Mouse (Mus musculus): ENCODE results near the gene Gpn3. TPM values are rescaled to one million over a fixed set of nuclear protein-coding genes. Genes with fewer than 3 reads are reported as not detected.
A peak's percentile ranks its signal among the peaks of the same experiment; 100 is the strongest.

Gene Gpn3
- polyA plus RNA-seq, 1 experiment = 46.5 TPM

- H3K27me3 ChIP-seq (ENCODE audit: control insufficient read depth, insufficient read depth, low read length) = no peaks in the 10 kb centered on the region
- DNase-seq = no peak
- no peak overlapping the region for H3K27ac ChIP-seq (ENCODE audit: insufficient read depth, low read length)
- no peak for TF ChIP-seq POLR2A (IDR thresholded peaks at IDR 0.05; ENCODE audit: borderline replicate concordance, insufficient read depth, low read length)
- no peak for TF ChIP-seq CTCF (IDR thresholded peaks at IDR 0.05; ENCODE audit: borderline replicate concordance, insufficient read depth, low read depth, low read length)
- H3K4me1 ChIP-seq (ENCODE audit: control insufficient read depth, insufficient read depth, low read length) = peaks cover 4% of the 10 kb centered on the region
- 90% methylated on average over 7 of the region's 7 CpGs for WGBS
- H3K4me3 ChIP-seq (replicated peaks; ENCODE audit: insufficient read depth, low read depth, low read length) = no peak overlapping the region
Observed at GRCm38 (mm10) chr5:122336554-122337294, 35.0 kb upstream of the Gpn3 start.

DNA sequence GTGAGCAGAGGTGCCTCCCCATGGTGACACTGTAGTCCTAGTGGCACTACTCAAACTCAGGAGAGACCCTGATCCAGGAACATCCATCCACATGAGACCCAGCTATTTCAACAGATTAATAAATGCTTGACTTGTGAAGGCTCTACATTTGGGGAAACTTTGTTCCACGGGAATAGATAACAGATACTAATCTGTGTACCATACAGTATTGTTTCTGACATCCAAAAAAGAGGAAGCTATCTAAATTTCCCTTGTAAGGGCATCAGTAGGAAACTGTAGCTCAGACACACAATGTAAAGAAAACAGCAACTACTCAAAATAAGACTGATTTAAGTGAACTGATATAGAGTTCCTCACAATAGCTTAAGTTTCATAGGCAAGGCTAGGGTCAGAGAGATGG is 28.8 kb upstream of the Gpn3 start:
- H3K27ac ChIP-seq (ENCODE audit: insufficient read depth, low read length) = no peak overlapping the region
- H3K4me1 ChIP-seq (ENCODE audit: control insufficient read depth, insufficient read depth, low read length) = no peaks in the 10 kb centered on the region
- DNase-seq = no peak
- no peak for TF ChIP-seq CTCF (IDR thresholded peaks at IDR 0.05; ENCODE audit: borderline replicate concordance, insufficient read depth, low read depth, low read length)
- TF ChIP-seq POLR2A (IDR thresholded peaks at IDR 0.05; ENCODE audit: borderline replicate concordance, insufficient read depth, low read length) = no peak
- no peaks in the 10 kb centered on the region for H3K27me3 ChIP-seq (ENCODE audit: control insufficient read depth, insufficient read depth, low read length)
- WGBS = 88% methylated on average over 1 of the region's 1 CpGs
- H3K4me3 ChIP-seq (replicated peaks; ENCODE audit: insufficient read depth, low read depth, low read length) = no peak overlapping the region

- 45% methylated on average over 7 of the region's 7 CpGs for WGBS
- H3K4me1 ChIP-seq (ENCODE audit: control insufficient read depth, insufficient read depth, low read length) = no peaks in the 10 kb centered on the region
- H3K27me3 ChIP-seq (ENCODE audit: control insufficient read depth, insufficient read depth, low read length) = no peaks in the 10 kb centered on the region
- H3K27ac ChIP-seq (ENCODE audit: insufficient read depth, low read length) = no peak overlapping the region
- TF ChIP-seq CTCF (IDR thresholded peaks at IDR 0.05; ENCODE audit: borderline replicate concordance, insufficient read depth, low read depth, low read length) (no peak), POLR2A (IDR thresholded peaks at IDR 0.05; ENCODE audit: borderline replicate concordance, insufficient read depth, low read length) (no peak)
- H3K4me3 ChIP-seq (replicated peaks; ENCODE audit: insufficient read depth, low read depth, low read length) = no peak overlapping the region
- no peak for DNase-seq
Observed at GRCm38 (mm10) chr5:122343768-122344167, 27.9 kb upstream of the Gpn3 start.

GRCm38 (mm10) chr5:122344260-122344659 is 27.4 kb upstream of the Gpn3 start:
- Histone ChIP-seq H3K27me3 (ENCODE audit: control insufficient read depth, insufficient read depth, low read length) (no peaks in the 10 kb centered on the region), H3K4me3 (replicated peaks; ENCODE audit: insufficient read depth, low read depth, low read length) (no peak overlapping the region), H3K4me1 (ENCODE audit: control insufficient read depth, insufficient read depth, low read length) (no peaks in the 10 kb centered on the region), H3K27ac (ENCODE audit: insufficient read depth, low read length) (no peak overlapping the region)
- no peak for TF ChIP-seq POLR2A (IDR thresholded peaks at IDR 0.05; ENCODE audit: borderline replicate concordance, insufficient read depth, low read length)
- peak; percentile 94 for TF ChIP-seq CTCF (IDR thresholded peaks at IDR 0.05; ENCODE audit: borderline replicate concordance, insufficient read depth, low read depth, low read length)
- 5% methylated on average over 5 of the region's 5 CpGs for WGBS
- peak; percentile 73 to 82 for DNase-seq

DNA sequence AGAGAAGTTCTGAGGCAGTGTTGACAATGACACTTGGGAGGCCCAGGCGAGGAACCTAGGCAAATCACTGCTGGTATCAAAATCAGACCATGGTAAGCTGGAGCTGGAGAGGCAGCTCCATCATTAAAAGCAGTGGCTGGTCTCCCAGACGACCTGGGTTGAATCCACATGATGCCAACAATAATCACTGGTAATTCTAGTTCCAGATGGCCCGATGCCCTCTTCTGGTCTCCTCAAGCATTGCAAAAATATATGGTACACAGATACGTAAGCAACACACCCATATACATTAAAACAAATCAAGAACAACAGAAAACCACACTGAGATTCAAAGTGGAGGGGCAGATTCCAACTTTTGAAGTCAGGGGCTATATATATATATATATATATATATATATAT is 25.9 kb upstream of the Gpn3 start:
- TF ChIP-seq CTCF (IDR thresholded peaks at IDR 0.05; ENCODE audit: borderline replicate concordance, insufficient read depth, low read depth, low read length) (no peak), POLR2A (IDR thresholded peaks at IDR 0.05; ENCODE audit: borderline replicate concordance, insufficient read depth, low read length) (no peak)
- WGBS = 75% methylated on average over 4 of the region's 4 CpGs
- no peaks in the 10 kb centered on the region for H3K4me1 ChIP-seq (ENCODE audit: control insufficient read depth, insufficient read depth, low read length)
- no peak overlapping the region for H3K27ac ChIP-seq (ENCODE audit: insufficient read depth, low read length)
- no peak overlapping the region for H3K4me3 ChIP-seq (replicated peaks; ENCODE audit: insufficient read depth, low read depth, low read length)
- no peak for DNase-seq
- H3K27me3 ChIP-seq (ENCODE audit: control insufficient read depth, insufficient read depth, low read length) = no peaks in the 10 kb centered on the region

- Histone ChIP-seq H3K4me3 (replicated peaks; ENCODE audit: insufficient read depth, low read depth, low read length) (peak within 1 kb of the TSS; percentile 76), H3K27me3 (ENCODE audit: control insufficient read depth, insufficient read depth, low read length) (no peaks in the 10 kb centered on the region), H3K27ac (ENCODE audit: insufficient read depth, low read length) (peak within 1 kb of the TSS; percentile 70), H3K4me1 (ENCODE audit: control insufficient read depth, insufficient read depth, low read length) (no peaks in the 10 kb centered on the region)
- no peak for TF ChIP-seq CTCF (IDR thresholded peaks at IDR 0.05; ENCODE audit: borderline replicate concordance, insufficient read depth, low read depth, low read length)
- TF ChIP-seq POLR2A (IDR thresholded peaks at IDR 0.05; ENCODE audit: borderline replicate concordance, insufficient read depth, low read length) = peak; percentile 84
- under 1% methylated on average over 51 of the region's 51 CpGs for WGBS
- peak; percentile 99 for DNase-seq
Observed at GRCm38 (mm10) chr5:122353807-122354491, 17.7 kb upstream of the Gpn3 start, which contains the start of the genes Rad9b and Vps29. Rad9b (minus strand) TSS chr5:122354233. Vps29 (plus strand) TSS chr5:122354369.

DNA sequence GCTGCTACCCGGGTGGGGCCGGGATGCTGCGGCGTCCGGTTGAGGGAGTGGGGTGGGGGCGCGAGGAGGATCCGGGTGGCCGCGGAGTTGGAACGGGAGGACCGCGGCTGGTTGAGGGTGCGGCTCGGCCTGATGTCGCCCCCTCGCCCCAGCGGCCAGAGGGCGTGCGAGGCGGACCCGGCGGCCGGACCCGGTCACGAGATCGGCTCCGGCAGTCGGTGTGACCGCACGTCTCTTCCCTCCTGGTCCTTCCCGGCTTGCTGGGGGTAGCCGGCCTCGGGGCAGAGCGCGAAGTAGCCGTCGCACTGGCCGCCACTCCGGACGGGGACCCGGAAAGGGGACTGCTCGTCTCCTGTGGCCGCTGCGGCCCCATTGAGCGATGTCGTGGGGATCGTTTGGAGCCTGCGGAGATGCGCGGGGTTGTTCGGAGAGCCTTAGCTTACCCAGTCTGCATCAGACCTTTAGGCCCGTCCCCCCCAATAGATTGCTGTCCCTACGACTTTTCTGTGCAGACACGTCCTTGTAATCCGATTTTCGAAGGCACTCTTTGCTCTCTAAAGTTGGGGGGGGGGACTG is 17.1 kb upstream of the Gpn3 start:
- 1% methylated on average over 53 of the region's 57 CpGs for WGBS
- Histone ChIP-seq H3K27ac (ENCODE audit: insufficient read depth, low read length) (0 out of 2 replicates have a peak overlapping the region, but pooled peaks have one; percentile 26), H3K4me3 (replicated peaks; ENCODE audit: insufficient read depth, low read depth, low read length) (peak overlapping the region; percentile 76), H3K4me1 (ENCODE audit: control insufficient read depth, insufficient read depth, low read length) (no peaks in the 10 kb centered on the region), H3K27me3 (ENCODE audit: control insufficient read depth, insufficient read depth, low read length) (no peaks in the 10 kb centered on the region)
- TF ChIP-seq POLR2A (IDR thresholded peaks at IDR 0.05; ENCODE audit: borderline replicate concordance, insufficient read depth, low read length) (no peak), CTCF (IDR thresholded peaks at IDR 0.05; ENCODE audit: borderline replicate concordance, insufficient read depth, low read depth, low read length) (no peak)
- no peak for DNase-seq
